Mouse (Mus musculus): ENCODE data around the gene Rab3d. TPM values are rescaled to one million over a fixed set of nuclear protein-coding genes. Genes with fewer than 3 reads are reported as not detected.

The Rab3d gene
- 49.3 and 63.0 TPM in 2 replicates for polyA plus RNA-seq (2012; rRNA removed)

DNA sequence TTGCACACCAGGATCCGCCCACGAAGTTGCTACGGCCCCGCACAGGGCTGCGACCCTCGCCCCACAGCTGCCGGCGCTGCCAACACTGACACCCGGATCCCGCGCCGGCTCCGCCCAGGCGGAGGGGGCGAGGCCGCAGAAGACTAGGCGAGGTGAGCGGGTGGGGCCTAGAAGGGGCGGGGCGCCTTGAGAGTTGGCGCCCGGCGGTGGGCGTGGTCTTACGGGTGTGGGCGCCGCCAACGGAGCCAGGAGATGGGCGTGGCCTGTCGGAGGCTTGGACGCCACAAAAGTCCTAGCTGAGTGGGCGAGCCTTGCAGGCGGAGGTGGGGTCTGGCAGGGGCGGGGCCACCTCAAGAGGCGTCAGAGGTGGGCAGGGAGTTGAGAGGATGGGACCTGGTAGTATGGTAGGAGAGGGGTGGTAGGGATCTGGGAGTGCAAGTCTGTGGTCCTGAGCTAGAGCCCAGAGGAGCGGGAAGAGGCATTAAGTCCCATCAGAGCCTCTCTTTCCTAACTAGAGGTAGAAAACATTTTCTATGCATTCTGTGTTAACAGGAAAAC, at the start of gene Rab3d:
Rab3d (minus strand) TSS at position 158 of the 558 bp plus-strand sequence.

DNA sequence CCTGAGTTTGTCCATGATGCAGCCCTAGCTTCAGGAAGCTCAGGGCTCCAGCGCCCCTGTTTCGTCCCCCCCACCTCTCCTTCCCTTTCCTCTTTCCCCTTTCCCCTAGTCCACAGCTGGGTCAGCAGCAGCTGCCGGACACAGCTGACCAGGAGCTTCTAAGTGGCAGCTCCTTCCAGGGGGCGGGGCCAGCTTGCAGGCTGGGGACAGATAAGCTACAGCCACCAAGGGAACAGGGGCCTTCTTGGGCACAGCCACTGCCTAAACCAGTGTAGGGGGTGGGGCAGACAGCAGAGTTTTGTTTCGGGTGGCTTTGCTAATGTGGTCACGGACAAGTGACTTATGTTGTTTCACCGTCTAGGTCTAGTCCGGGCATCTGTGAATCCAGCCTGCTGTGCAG, 45.4 kb upstream of the Rab3d start, which contains the start of gene Epor:
Epor (minus strand) TSS at position 90 of the 400 bp plus-strand sequence.

GRCm38 (mm10) chr9:21955570-21956281, 37.7 kb upstream of the Rab3d start, which contains the start of gene Swsap1:
TSS of gene Swsap1 (plus strand) at chr9:21955755.

DNA sequence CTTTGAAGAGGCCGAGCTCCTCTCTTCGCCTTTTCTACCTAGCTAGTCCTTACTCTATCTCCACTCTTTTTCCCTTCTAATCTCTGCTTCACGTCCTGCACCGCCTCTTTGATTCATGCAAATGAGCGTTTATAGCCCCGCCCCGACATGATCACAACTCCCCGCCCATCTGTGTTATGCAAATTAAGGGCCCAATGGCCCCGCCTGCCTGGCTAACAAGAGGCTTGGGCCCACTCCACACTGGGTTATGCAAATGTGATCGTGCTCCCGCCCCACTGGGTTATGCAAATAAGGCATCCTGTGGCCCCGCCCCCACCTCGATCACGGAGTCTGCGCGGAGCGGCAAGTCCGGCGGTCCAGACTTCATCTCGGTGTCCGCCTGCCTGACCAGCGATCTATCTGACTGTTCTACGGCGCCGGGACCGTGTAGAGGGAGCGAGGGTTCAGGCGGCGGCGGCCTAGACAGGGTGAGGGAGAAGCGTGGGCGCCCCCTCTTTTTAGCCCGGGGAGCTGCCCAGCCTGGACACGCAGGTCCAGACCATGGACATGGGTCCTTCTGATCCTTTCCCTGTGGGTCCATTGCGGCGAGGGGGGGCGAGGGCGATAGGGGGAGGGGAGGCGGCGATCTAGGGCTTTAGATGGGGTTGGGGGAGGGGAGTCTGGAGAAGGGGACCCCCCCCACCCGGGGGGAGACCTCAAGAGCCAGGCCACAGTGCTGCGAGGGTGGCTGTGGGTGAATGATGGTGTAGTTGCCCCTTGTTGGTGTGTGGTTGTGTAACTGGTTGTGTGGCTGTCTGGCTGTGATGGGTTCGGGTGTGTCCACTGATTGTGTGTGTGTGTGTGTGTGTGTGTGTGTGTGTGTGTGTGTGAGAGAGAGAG, 18.9 kb upstream of the Rab3d start, which contains the start of gene Plppr2:
Plppr2 (plus strand) TSS at position 342 of the 879 bp plus-strand sequence.

GRCm38 (mm10) chr9:21927208-21927753, 9.3 kb upstream of the Rab3d start, which contains the start of the genes Ccdc159 and Tmem205:
TSS of gene Ccdc159 (plus strand) at chr9:21927471.
TSS of gene Tmem205 (minus strand) at chr9:21927556.

Other genes with a start within 250 kb of the Rab3d start
- gene Ldlr, start 194.7 kb downstream of the Rab3d start, polyA plus RNA-seq (2012; rRNA removed): 70.7 and 74.7 TPM in 2 replicates
- 26.6 and 31.0 TPM in 2 replicates for gene Spc24, start 157.9 kb downstream of the Rab3d start, polyA plus RNA-seq (2012; rRNA removed)
- 148 and 186 TPM in 2 replicates for gene Kank2, start 119.4 kb downstream of the Rab3d start, polyA plus RNA-seq (2012; rRNA removed)
- 25.8 and 30.4 TPM in 2 replicates for gene Angptl8, start 82.7 kb downstream of the Rab3d start, polyA plus RNA-seq (2012; rRNA removed)
- gene Dock6, start 65.6 kb downstream of the Rab3d start, polyA plus RNA-seq (2012; rRNA removed): 151 and 170 TPM in 2 replicates
- gene Ccdc159, start 9.3 kb upstream of the Rab3d start, polyA plus RNA-seq (2012; rRNA removed): 8.4 and 9.9 TPM in 2 replicates
- gene Tmem205, start 9.4 kb upstream of the Rab3d start, polyA plus RNA-seq (2012; rRNA removed): 179 and 191 TPM in 2 replicates
- gene Plppr2, start 18.8 kb upstream of the Rab3d start, polyA plus RNA-seq (2012; rRNA removed): 48.0 and 52.6 TPM in 2 replicates
- 7.1 and 11.2 TPM in 2 replicates for gene Swsap1, start 37.6 kb upstream of the Rab3d start, polyA plus RNA-seq (2012; rRNA removed)
- gene Epor, start 45.3 kb upstream of the Rab3d start, polyA plus RNA-seq (2012; rRNA removed): 3.1 and 3.4 TPM in 2 replicates
- gene Rgl3, start 71.3 kb upstream of the Rab3d start, polyA plus RNA-seq (2012; rRNA removed): 40.1 and 43.7 TPM in 2 replicates
- gene Ccdc151, start 84.4 kb upstream of the Rab3d start, polyA plus RNA-seq (2012; rRNA removed): 3.5 and 4.3 TPM in 2 replicates
- gene Prkcsh, start 84.6 kb upstream of the Rab3d start, polyA plus RNA-seq (2012; rRNA removed): 129 and 142 TPM in 2 replicates
- 0.69 and 1.1 TPM in 2 replicates for gene Elavl3, start 133.8 kb upstream of the Rab3d start, polyA plus RNA-seq (2012; rRNA removed)
- not detected in 2 replicates for gene Gm49318, start 153.1 kb upstream of the Rab3d start, polyA plus RNA-seq (2012; rRNA removed)
- 42.8 and 46.1 TPM in 2 replicates for gene Zfp653, start 153.2 kb upstream of the Rab3d start, polyA plus RNA-seq (2012; rRNA removed)
- gene Ecsit, start 167.2 kb upstream of the Rab3d start, polyA plus RNA-seq (2012; rRNA removed): 40.6 and 44.4 TPM in 2 replicates
- gene Cnn1, start 181.0 kb upstream of the Rab3d start, polyA plus RNA-seq (2012; rRNA removed): 358 and 427 TPM in 2 replicates
- 254 and 278 TPM in 2 replicates for gene Elof1, start 199.0 kb upstream of the Rab3d start, polyA plus RNA-seq (2012; rRNA removed)
- 54.9 TPM in 2 replicates for gene Acp5, start 217.5 kb upstream of the Rab3d start, polyA plus RNA-seq (2012; rRNA removed)
- 74.7 and 102 TPM in 2 replicates for gene Pigyl, start 238.7 kb upstream of the Rab3d start, polyA plus RNA-seq (2012; rRNA removed)

All from ovary, adult 2 months (tissue).